Mouse (Mus musculus) cerebellum, adult 2 months (tissue): ENCODE measurements around the gene Unc50.

Experiments used
- CTCF ChIP-seq: fragments of 200-500 bp; IDR thresholded peaks from 2 replicates; pipeline ENCODE4 v1.5.1; 2011; ENCODE audit warnings: low read depth, mild to moderate bottlenecking, control low read depth, low read length, moderate library complexity, borderline replicate concordance; ENCODE audit not compliant: insufficient read depth
- POLR2A ChIP-seq: fragments of 200-500 bp; IDR thresholded peaks from 2 replicates; pipeline ENCODE4 v1.6.1; 2011; ENCODE audit warnings: low read length, control low read depth, borderline replicate concordance; ENCODE audit not compliant: insufficient read depth

DNA sequence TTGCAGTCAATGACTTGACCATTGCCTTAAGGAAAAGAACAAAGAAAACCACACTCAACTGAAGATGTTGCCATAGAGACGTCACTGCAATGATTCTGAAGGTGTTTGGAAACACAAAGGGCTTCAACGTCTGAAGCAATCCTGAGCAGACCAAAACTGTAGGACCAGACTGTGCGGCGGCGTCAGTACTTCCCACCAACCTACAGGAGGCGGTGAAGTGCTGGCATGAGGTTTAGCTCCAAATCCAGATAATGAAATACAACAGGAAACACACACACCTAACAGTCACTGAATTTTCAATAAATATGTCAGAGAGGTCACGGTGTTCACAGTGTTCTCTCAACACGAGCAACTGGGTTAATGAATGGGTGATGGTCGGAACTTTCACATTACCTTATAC lies 49.1 kb downstream of the Unc50 start:
- TF ChIP-seq CTCF (peak; percentile 48; the same call in 1 of the 2 replicates), POLR2A (no peak)
